Mouse (Mus musculus): ENCODE results near the gene Kdm6b. TPM values are rescaled to one million over a fixed set of nuclear protein-coding genes. Genes with fewer than 3 reads are reported as not detected.
A peak's percentile ranks its signal among the peaks of the same experiment; 100 is the strongest.

Gene Kdm6b
- polyA plus RNA-seq, 1 experiment from 2014 or later, result 18.2 TPM

- Histone ChIP-seq H3K4me1 (ENCODE audit: control insufficient read depth, insufficient read depth, low read length) (0 out of 2 replicates have a peak, but pooled peaks cover 2% of the 10 kb centered on the region), H3K36me3 (ENCODE audit: control insufficient read depth, insufficient read depth) (no peaks in the 10 kb centered on the region), H3K4me2 (ENCODE audit: low read depth, low read length) (no peak overlapping the region), H3K27me3 (ENCODE audit: control insufficient read depth, insufficient read depth, low read length) (no peaks in the 10 kb centered on the region), H3K27ac (ENCODE audit: low read length) (no peak overlapping the region), H3K4me3 (ENCODE audit: low read length) (no peak overlapping the region), H3K9me3 (replicated peaks; ENCODE audit: control insufficient read depth, low read length) (no peaks in the 10 kb centered on the region), H3K9ac (ENCODE audit: low read length) (no peak overlapping the region)
- ATAC-seq (replicated peaks; ENCODE audit: extremely low read depth, insufficient read depth, low FRiP score), result no peak
- 60% methylated on average over 6 of the region's 6 CpGs for WGBS
These were observed 19.7 kb upstream of the Kdm6b start for GRCm38 (mm10) chr11:69433189-69433588.

GRCm38 (mm10) chr11:69432640-69432982 lies 19.1 kb upstream of the Kdm6b start:
- Histone ChIP-seq H3K4me3 (ENCODE audit: low read length) (no peak overlapping the region), H3K4me2 (ENCODE audit: low read depth, low read length) (no peak overlapping the region), H3K9ac (ENCODE audit: low read length) (no peak overlapping the region), H3K9me3 (replicated peaks; ENCODE audit: control insufficient read depth, low read length) (no peaks in the 10 kb centered on the region), H3K27me3 (ENCODE audit: control insufficient read depth, insufficient read depth, low read length) (no peaks in the 10 kb centered on the region), H3K4me1 (ENCODE audit: control insufficient read depth, insufficient read depth, low read length) (0 out of 2 replicates have a peak, but pooled peaks cover 2% of the 10 kb centered on the region), H3K36me3 (ENCODE audit: control insufficient read depth, insufficient read depth) (no peaks in the 10 kb centered on the region), H3K27ac (ENCODE audit: low read length) (no peak overlapping the region)
- 66% methylated on average over 11 of the region's 11 CpGs for WGBS
- no peak for ATAC-seq (replicated peaks; ENCODE audit: extremely low read depth, insufficient read depth, low FRiP score)

GRCm38 (mm10) chr11:69431829-69432639 lies 18.6 kb upstream of the Kdm6b start:
- Histone ChIP-seq H3K27me3 (ENCODE audit: control insufficient read depth, insufficient read depth, low read length) (no peaks in the 10 kb centered on the region), H3K27ac (ENCODE audit: low read length) (no peak overlapping the region), H3K9me3 (replicated peaks; ENCODE audit: control insufficient read depth, low read length) (no peaks in the 10 kb centered on the region), H3K4me2 (ENCODE audit: low read depth, low read length) (no peak overlapping the region), H3K36me3 (ENCODE audit: control insufficient read depth, insufficient read depth) (no peaks in the 10 kb centered on the region), H3K4me1 (ENCODE audit: control insufficient read depth, insufficient read depth, low read length) (0 out of 2 replicates have a peak, but pooled peaks cover 2% of the 10 kb centered on the region), H3K9ac (ENCODE audit: low read length) (no peak overlapping the region), H3K4me3 (ENCODE audit: low read length) (no peak overlapping the region)
- ATAC-seq (replicated peaks; ENCODE audit: extremely low read depth, insufficient read depth, low FRiP score), result peak; percentile 71
- 41% methylated on average over 11 of the region's 11 CpGs for WGBS

GRCm38 (mm10) chr11:69430631-69431030 lies 17.2 kb upstream of the Kdm6b start:
- Histone ChIP-seq H3K4me2 (ENCODE audit: low read depth, low read length) (no peak overlapping the region), H3K27me3 (ENCODE audit: control insufficient read depth, insufficient read depth, low read length) (no peaks in the 10 kb centered on the region), H3K9me3 (replicated peaks; ENCODE audit: control insufficient read depth, low read length) (no peaks in the 10 kb centered on the region), H3K36me3 (ENCODE audit: control insufficient read depth, insufficient read depth) (no peaks in the 10 kb centered on the region), H3K4me3 (ENCODE audit: low read length) (no peak overlapping the region), H3K4me1 (ENCODE audit: control insufficient read depth, insufficient read depth, low read length) (0 out of 2 replicates have a peak, but pooled peaks cover 2% of the 10 kb centered on the region), H3K27ac (ENCODE audit: low read length) (no peak overlapping the region), H3K9ac (ENCODE audit: low read length) (no peak overlapping the region)
- 89% methylated on average over 15 of the region's 15 CpGs for WGBS
- ATAC-seq (replicated peaks; ENCODE audit: extremely low read depth, insufficient read depth, low FRiP score), result no peak

- Histone ChIP-seq H3K4me3 (ENCODE audit: low read length) (no peak overlapping the region), H3K36me3 (ENCODE audit: control insufficient read depth, insufficient read depth) (no peaks in the 10 kb centered on the region), H3K9me3 (replicated peaks; ENCODE audit: control insufficient read depth, low read length) (no peaks in the 10 kb centered on the region), H3K27me3 (ENCODE audit: control insufficient read depth, insufficient read depth, low read length) (no peaks in the 10 kb centered on the region), H3K4me2 (ENCODE audit: low read depth, low read length) (no peak overlapping the region), H3K4me1 (ENCODE audit: control insufficient read depth, insufficient read depth, low read length) (0 out of 2 replicates have a peak, but pooled peaks cover 2% of the 10 kb centered on the region), H3K27ac (ENCODE audit: low read length) (no peak overlapping the region), H3K9ac (ENCODE audit: low read length) (no peak overlapping the region)
- ATAC-seq (replicated peaks; ENCODE audit: extremely low read depth, insufficient read depth, low FRiP score), result no peak
- 19% methylated on average over 2 of the region's 2 CpGs for WGBS
These were observed 15.8 kb upstream of the Kdm6b start for GRCm38 (mm10) chr11:69429313-69429712.

GRCm38 (mm10) chr11:69428751-69429150 lies 15.3 kb upstream of the Kdm6b start:
- 0 out of 2 replicates have a peak, but pooled peaks have one; percentile 35 for ATAC-seq (replicated peaks; ENCODE audit: extremely low read depth, insufficient read depth, low FRiP score)
- Histone ChIP-seq H3K9me3 (replicated peaks; ENCODE audit: control insufficient read depth, low read length) (no peaks in the 10 kb centered on the region), H3K4me1 (ENCODE audit: control insufficient read depth, insufficient read depth, low read length) (0 out of 2 replicates have a peak, but pooled peaks cover 2% of the 10 kb centered on the region), H3K4me3 (ENCODE audit: low read length) (no peak overlapping the region), H3K9ac (ENCODE audit: low read length) (no peak overlapping the region), H3K27ac (ENCODE audit: low read length) (no peak overlapping the region), H3K4me2 (ENCODE audit: low read depth, low read length) (no peak overlapping the region), H3K36me3 (ENCODE audit: control insufficient read depth, insufficient read depth) (no peaks in the 10 kb centered on the region), H3K27me3 (ENCODE audit: control insufficient read depth, insufficient read depth, low read length) (no peaks in the 10 kb centered on the region)
- WGBS, result 21% methylated on average over 4 of the region's 4 CpGs

- Histone ChIP-seq H3K9me3 (replicated peaks; ENCODE audit: control insufficient read depth, low read length) (no peaks in the 10 kb centered on the region), H3K27me3 (ENCODE audit: control insufficient read depth, insufficient read depth, low read length) (peaks cover 14% of the 10 kb centered on the region), H3K4me3 (ENCODE audit: low read length) (no peak overlapping the region), H3K36me3 (ENCODE audit: control insufficient read depth, insufficient read depth) (no peaks in the 10 kb centered on the region), H3K4me1 (ENCODE audit: control insufficient read depth, insufficient read depth, low read length) (0 out of 2 replicates have a peak, but pooled peaks cover 2% of the 10 kb centered on the region), H3K9ac (ENCODE audit: low read length) (no peak overlapping the region), H3K27ac (ENCODE audit: low read length) (no peak overlapping the region), H3K4me2 (ENCODE audit: low read depth, low read length) (no peak overlapping the region)
- 87% methylated on average over 2 of the region's 2 CpGs for WGBS
- no peak for ATAC-seq (replicated peaks; ENCODE audit: extremely low read depth, insufficient read depth, low FRiP score)
These were observed 12.8 kb upstream of the Kdm6b start for GRCm38 (mm10) chr11:69426246-69426645.

- Histone ChIP-seq H3K4me3 (ENCODE audit: low read length) (no peak overlapping the region), H3K36me3 (ENCODE audit: control insufficient read depth, insufficient read depth) (no peaks in the 10 kb centered on the region), H3K4me2 (ENCODE audit: low read depth, low read length) (no peak overlapping the region), H3K9me3 (replicated peaks; ENCODE audit: control insufficient read depth, low read length) (no peaks in the 10 kb centered on the region), H3K27ac (ENCODE audit: low read length) (no peak overlapping the region), H3K4me1 (ENCODE audit: control insufficient read depth, insufficient read depth, low read length) (peaks cover 20% of the 10 kb centered on the region), H3K9ac (ENCODE audit: low read length) (no peak overlapping the region), H3K27me3 (ENCODE audit: control insufficient read depth, insufficient read depth, low read length) (peaks cover 20% of the 10 kb centered on the region)
- no peak for ATAC-seq (replicated peaks; ENCODE audit: extremely low read depth, insufficient read depth, low FRiP score)
- WGBS, result 41% methylated on average over 6 of the region's 6 CpGs
These were observed 10.4 kb upstream of the Kdm6b start for GRCm38 (mm10) chr11:69423885-69424284.

GRCm38 (mm10) chr11:69422842-69423241 lies 9.4 kb upstream of the Kdm6b start:
- no peak overlapping the region for H3K4me3 ChIP-seq (ENCODE audit: low read length)
- peaks cover 20% of the 10 kb centered on the region for H3K27me3 ChIP-seq (ENCODE audit: control insufficient read depth, insufficient read depth, low read length)
- WGBS, result 87% methylated on average over 10 of the region's 10 CpGs
- H3K4me2 ChIP-seq (ENCODE audit: low read depth, low read length), result no peak overlapping the region
- H3K27ac ChIP-seq (ENCODE audit: low read length), result no peak overlapping the region
- H3K9ac ChIP-seq (ENCODE audit: low read length), result no peak overlapping the region
- no peaks in the 10 kb centered on the region for H3K36me3 ChIP-seq (ENCODE audit: control insufficient read depth, insufficient read depth)
- ATAC-seq (replicated peaks; ENCODE audit: extremely low read depth, insufficient read depth, low FRiP score), result no peak
- no peaks in the 10 kb centered on the region for H3K9me3 ChIP-seq (replicated peaks; ENCODE audit: control insufficient read depth, low read length)
- H3K4me1 ChIP-seq (ENCODE audit: control insufficient read depth, insufficient read depth, low read length), result peaks cover 26% of the 10 kb centered on the region

Data from heart, embryonic 16.5 days (tissue).